Mouse (Mus musculus) erythroid progenitor cell, adult 5-6 weeks (primary cell): ENCODE results near the gene Babam1. TPM values are rescaled to one million over a fixed set of nuclear protein-coding genes. Genes with fewer than 3 reads are reported as not detected.

Experiments
- ATAC-seq: replicated peaks from 2 replicates; pipeline ENCODE4 v1.8.0; 2016; ENCODE audit warnings: moderate number of reproducible peaks, mild to moderate bottlenecking, moderate TSS enrichment, inconsistent platforms; ENCODE audit not compliant: poor library complexity, low FRiP score, severe bottlenecking
- total RNA-seq, 2 experiments: library from RNA; stranded (forward) in 1 of 2; stranded (reverse) in 1 of 2; fragments of 150-400 nt in 1 of 2; fragments of 186-747, 209-891 nt in 1 of 2; gene quantifications; 2 replicates each; pipeline versions ENCODE4 v1.2.3 to v1.2.4; 2015 to 2017; ENCODE audit warnings: low replicate concordance in 2 of 2

Gene Babam1
- total RNA-seq (2015; ENCODE audit: low replicate concordance) = 35.0 and 51.6 TPM in 2 replicates
- 22.3 and 44.8 TPM in 2 replicates for total RNA-seq (2017; ENCODE audit: low replicate concordance)

- peak; percentile 99 for ATAC-seq
These were observed at the start of gene Babam1 for GRCm38 (mm10) chr8:71396639-71397305. TSS of gene Babam1 (plus strand) at chr8:71396861.

- no peak for ATAC-seq
These were observed 45.5 kb upstream of the Babam1 start for GRCm38 (mm10) chr8:71351117-71351516.

GRCm38 (mm10) chr8:71351520-71351919 is 45.1 kb upstream of the Babam1 start:
- no peak for ATAC-seq

GRCm38 (mm10) chr8:71358026-71358425 is 38.6 kb upstream of the Babam1 start:
- ATAC-seq = no peak

- peak; percentile 81 for ATAC-seq
These were observed 29.7 kb upstream of the Babam1 start, which contains the start of gene Use1 for GRCm38 (mm10) chr8:71366771-71367528. TSS of gene Use1 (plus strand) at chr8:71366848.

GRCm38 (mm10) chr8:71367529-71368176 is 29.0 kb upstream of the Babam1 start:
- no peak for ATAC-seq

- ATAC-seq = no peak
These were observed 28.3 kb upstream of the Babam1 start for GRCm38 (mm10) chr8:71368366-71368765.

GRCm38 (mm10) chr8:71369040-71369718 is 27.5 kb upstream of the Babam1 start:
- no peak for ATAC-seq

GRCm38 (mm10) chr8:71370711-71371235 is 25.9 kb upstream of the Babam1 start:
- no peak for ATAC-seq

GRCm38 (mm10) chr8:71371236-71371848 is 25.3 kb upstream of the Babam1 start, which contains the start of gene Ocel1:
TSS of gene Ocel1 (plus strand) at chr8:71371298.
- ATAC-seq = peak; percentile 84

- ATAC-seq = no peak
These were observed 24.2 kb upstream of the Babam1 start for GRCm38 (mm10) chr8:71372427-71372826.

GRCm38 (mm10) chr8:71373000-71373399 is 23.7 kb upstream of the Babam1 start:
- ATAC-seq = no peak

- ATAC-seq = no peak
These were observed 21.9 kb upstream of the Babam1 start for GRCm38 (mm10) chr8:71374616-71375206.

GRCm38 (mm10) chr8:71375581-71376422 is 20.9 kb upstream of the Babam1 start:
- ATAC-seq = 0 out of 2 replicates have a peak, but pooled peaks have one; percentile 17

- no peak for ATAC-seq
These were observed 20.1 kb upstream of the Babam1 start for GRCm38 (mm10) chr8:71376423-71377030.

- ATAC-seq = no peak
These were observed 17.7 kb upstream of the Babam1 start for GRCm38 (mm10) chr8:71379008-71379407.

GRCm38 (mm10) chr8:71379512-71380075 is 17.1 kb upstream of the Babam1 start:
- ATAC-seq = no peak
